Mouse (Mus musculus) testis, adult 2 months (tissue): ENCODE measurements around the gene Gm10961.

Experiments
- CTCF ChIP-seq: fragments of 200-500 bp; IDR thresholded peaks from 2 replicates; pipeline ENCODE4 v1.5.1; 2012; ENCODE audit warnings: low read depth, mild to moderate bottlenecking, inconsistent platforms, low read length, moderate library complexity; ENCODE audit not compliant: control insufficient read depth, insufficient read depth, insufficient replicate concordance
- POLR2A ChIP-seq: fragments of 200-500 bp; IDR thresholded peaks from 2 replicates; pipeline ENCODE4 v1.6.1; 2012; ENCODE audit warnings: low read depth, mild to moderate bottlenecking, inconsistent platforms, low read length, moderate library complexity; ENCODE audit not compliant: control insufficient read depth

- TF ChIP-seq CTCF (no peak), POLR2A (no peak)
Observed at GRCm38 (mm10) chr3:107670500-107670899, 39.4 kb downstream of the Gm10961 start.
